Mouse (Mus musculus): ENCODE measurements around the gene Cpsf6.
"Not testable (repeated sequence)": the region's sequence is repeated elsewhere in the genome, so short reads cannot be mapped to it uniquely, and the experiment has no call there.

Cpsf6 gene

DNA sequence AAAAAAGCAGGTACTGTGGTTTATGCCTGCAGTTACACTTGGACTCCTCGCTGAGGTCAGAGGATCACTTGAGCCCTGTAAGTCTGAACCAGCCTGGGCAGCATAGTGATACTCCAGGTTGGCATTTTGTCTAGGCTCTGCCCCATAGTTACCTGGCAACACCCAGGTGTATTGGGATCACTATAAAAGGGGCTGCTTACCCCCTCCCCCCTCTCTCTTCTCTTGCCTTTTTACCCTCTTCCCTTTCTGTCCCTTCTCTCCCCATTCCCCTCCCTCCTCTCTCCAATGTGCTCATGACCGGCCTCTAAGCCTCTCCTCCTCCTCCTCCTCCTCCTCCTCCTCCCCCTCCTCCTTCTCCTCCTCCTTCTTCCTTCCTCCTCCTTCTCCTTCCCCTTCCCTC is 19.4 kb upstream of the Cpsf6 start:
- no peak for DNase-seq

GRCm38 (mm10) chr10:117398044-117398780 is 18.4 kb upstream of the Cpsf6 start:
- DNase-seq: no peak

DNA sequence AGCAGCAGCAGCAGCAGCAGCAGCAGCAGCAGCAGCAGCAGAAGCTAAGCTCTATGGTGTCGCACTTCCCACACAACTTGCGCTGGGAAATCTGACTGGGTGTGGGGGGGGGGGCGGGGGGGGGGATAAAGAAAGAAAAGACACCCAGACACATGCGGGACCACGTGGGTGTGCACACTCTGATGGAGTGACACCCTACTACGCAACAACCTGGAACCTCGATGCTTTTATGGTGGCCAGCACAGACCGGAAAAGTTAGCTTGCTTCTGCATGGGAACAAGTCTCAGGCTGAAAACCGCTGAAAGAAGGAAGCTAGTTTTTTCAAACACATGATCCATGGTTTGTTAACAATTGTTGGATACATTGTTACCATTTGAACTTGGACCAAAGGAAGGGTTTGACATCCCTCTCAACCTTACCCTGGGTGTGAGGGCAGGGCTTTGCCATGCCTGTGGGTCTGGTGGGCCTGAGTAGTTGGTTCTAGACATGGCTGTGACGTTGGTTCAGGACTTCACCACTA is 17.4 kb upstream of the Cpsf6 start:
- DNase-seq: no peak

DNA sequence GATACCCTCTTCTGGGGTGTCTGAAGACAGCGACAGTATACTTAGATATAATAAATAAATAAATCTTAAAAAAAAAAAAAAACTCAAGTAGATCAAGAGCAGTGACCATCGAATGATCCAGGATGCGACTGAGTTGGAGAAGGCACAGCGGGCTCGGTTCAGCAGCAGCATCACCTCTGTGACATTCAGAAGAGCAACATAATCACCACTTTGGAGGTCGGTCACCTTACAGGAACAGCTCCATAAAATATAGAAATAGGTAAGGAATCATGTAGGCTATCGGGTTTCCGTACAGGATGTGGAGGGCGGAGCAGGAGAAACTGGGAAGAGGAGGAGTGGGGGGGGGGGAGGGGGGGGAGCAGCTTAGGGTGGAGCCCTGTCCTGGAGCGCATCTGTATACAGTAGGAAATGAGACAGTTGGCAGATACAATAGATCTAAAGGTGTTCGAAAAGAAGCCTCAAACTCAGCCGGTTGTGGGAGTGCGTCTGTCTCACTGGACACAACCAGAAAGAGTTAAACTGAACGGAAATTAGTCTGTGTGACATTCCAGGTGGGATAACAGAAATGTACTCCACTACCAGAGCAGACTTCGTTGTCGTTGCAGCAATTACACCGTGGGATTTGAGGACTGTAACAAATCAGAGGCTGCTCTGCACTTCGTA is 16.7 kb upstream of the Cpsf6 start:
- no peak for DNase-seq

- DNase-seq: no peak
These were observed 16.0 kb upstream of the Cpsf6 start for GRCm38 (mm10) chr10:117395801-117396200.

DNA sequence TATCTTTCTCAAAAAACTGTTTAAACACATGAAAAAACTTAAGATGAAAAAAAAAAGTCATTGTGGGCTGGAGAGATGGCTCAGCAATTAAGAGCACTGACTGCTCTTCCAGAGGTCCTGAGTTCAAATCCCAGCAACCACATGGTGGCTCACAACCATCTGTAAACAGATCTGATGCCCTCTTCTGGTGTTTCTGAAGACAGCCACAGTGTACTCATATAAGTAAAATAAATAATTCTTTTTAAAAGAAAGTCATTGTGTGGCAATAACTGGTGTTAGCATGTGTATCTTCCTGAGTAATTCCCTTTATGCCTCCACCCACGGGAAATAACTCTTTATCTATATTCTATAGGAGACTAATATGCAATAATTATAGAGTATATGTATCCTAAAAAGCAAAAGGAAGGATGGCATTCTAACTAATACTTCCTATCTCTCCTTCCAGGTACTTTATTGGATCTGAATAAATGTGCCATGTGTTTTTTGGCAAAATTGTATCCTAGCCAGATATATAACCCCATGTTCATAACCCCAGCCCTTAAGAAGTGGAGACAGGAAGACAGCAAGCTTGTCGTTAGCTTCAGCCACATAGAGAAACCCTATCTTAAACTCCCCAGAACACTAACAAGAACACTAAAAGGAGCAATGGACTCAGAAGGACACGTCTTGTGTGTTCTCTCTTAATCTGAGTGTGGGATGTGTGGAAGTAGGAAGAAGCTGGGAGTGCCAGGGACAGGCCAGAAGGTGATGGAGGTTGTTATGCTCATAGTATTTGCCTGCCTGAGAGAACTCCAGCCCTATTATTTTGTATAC is 15.1 kb upstream of the Cpsf6 start:
- DNase-seq: no peak

GRCm38 (mm10) chr10:117393891-117394395 is 14.1 kb upstream of the Cpsf6 start:
- DNase-seq: no peak

DNA sequence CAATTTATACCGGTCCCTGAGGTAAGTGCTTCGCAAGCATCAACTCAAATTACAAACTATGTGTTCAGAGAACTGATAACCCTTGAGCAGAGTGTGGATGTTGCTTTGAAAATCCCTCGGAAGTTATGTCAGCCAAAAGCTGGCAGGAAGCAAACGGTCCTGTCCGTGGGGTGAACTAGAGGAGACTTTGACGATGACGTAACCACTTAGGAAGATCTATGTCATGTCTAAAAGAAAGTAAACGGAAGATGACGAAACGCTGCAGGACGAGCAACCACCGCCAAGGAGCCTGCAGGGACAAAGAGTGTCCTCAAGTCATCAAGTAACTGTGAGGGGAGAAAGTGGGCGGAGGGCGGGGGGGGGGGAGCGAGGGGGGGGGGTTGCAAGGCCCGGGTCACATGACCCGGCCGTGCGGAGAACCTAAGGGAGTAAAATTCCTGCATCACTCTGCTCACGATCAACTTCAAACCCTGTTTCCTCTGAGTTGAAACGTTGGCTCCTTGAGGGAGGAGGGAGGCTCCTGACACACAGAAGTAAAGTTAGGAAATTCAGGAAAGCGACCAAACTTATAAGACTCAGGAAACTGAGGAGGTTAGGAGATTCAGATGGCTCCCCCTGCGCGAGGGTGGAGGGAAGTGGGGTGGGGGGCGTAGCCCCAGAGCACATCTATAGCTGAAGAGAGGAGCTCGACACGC is 13.5 kb upstream of the Cpsf6 start:
- DNase-seq: no peak

DNA sequence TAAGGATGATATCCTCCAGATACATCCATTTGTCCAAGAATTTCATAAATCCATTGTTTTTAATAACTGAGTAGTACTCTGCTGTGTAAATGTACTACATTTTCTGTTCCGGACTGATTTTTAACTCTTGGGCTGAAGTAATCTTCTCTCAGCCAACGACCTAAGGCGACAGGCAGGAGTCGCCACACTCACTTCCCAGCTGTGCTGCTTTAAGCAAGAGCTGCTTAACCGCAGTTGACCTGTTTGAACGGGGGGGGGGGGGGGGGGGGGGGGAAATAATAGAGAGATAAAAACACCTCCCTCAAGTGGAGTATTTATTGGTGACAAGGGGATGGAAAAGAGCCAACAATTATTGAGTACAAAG is 13.0 kb upstream of the Cpsf6 start:
- no peak for DNase-seq

- DNase-seq: not testable (repeated sequence)
These were observed 12.6 kb upstream of the Cpsf6 start for GRCm38 (mm10) chr10:117392397-117392796.

- no peak for DNase-seq
These were observed 12.0 kb upstream of the Cpsf6 start for GRCm38 (mm10) chr10:117391801-117392200.

DNA sequence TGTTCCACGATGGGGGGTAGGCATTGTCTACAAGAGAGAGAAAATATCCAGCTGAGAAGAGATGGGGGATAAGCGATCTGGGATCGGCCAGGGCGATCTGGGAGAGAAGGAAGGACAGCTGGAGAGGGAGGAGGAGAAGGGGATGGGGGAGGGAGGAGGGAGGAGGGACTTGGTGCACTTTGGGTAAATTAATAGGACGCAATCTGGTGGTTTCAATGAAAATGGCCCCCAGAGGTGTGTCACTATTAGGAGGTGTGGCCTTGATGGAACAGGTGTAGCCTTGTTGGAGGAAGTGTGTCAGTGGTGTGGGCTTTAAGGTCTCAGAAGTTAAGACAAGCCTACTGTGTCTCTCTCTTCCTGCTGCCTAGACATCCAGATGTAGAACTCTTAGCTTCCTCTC is 11.2 kb upstream of the Cpsf6 start:
- DNase-seq: no peak

DNA sequence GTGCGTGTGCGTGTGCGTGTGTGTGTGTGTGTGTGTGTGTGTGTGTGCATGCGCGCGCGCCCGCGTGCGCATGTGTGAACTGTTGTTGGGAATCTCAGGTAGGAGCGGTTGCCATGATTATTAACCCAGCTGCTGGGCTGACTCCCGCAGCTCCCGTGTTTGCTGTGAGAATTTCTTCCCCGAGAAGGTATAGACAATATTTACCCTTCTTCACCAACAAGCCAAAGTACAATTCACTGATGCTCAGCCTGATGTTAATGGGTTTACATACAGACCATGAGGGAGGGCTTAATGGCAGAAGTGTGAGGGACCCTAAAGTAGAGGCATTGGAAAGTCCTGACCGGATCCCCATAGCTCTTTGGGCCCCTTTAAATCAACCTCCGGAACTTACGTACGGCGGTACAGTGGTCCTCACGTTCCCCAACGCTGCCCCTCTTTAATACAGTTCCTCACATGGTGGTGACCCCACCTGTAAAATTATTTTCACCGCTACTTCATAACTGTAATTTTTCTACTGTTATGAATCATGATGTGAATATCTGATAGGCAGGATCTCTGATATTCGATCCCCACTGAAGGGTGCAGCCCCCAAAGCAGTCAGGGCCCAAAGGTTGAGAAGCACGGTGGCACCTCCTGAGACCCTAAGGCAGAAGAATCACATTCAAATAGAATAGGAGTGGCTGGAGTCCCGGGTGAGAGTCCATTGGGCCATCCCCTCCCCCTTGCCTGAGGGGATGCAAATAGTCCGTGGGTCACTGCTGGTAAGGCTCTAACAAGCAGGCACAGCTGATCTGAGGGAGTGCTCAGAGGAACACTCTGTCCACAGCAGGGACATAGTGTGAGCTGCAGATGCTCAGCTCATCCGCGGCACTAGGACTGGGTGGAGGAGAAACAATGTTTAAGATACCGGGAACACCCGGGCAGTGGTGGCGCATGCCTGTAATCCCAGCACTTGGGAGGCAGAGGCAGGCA is 10.4 kb upstream of the Cpsf6 start:
- DNase-seq: no peak

DNA sequence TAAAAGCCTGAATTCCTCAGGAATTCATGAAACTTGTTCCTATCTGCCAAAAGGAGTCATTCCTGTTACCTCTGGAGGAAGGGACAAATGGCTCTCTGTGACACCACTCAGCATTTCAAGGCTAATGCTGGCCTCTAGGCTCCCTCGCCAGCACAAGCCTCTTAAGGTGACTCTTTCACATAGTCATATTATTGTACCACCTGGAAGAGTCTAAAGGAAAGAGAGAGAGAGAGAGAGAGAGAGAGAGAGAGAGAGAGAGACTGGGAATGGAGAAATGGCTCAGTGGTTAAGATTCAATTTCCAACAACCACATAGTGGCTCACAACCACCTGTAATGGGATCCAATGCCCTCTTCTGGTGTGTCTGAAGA is 9.5 kb upstream of the Cpsf6 start:
- no peak for DNase-seq

DNA sequence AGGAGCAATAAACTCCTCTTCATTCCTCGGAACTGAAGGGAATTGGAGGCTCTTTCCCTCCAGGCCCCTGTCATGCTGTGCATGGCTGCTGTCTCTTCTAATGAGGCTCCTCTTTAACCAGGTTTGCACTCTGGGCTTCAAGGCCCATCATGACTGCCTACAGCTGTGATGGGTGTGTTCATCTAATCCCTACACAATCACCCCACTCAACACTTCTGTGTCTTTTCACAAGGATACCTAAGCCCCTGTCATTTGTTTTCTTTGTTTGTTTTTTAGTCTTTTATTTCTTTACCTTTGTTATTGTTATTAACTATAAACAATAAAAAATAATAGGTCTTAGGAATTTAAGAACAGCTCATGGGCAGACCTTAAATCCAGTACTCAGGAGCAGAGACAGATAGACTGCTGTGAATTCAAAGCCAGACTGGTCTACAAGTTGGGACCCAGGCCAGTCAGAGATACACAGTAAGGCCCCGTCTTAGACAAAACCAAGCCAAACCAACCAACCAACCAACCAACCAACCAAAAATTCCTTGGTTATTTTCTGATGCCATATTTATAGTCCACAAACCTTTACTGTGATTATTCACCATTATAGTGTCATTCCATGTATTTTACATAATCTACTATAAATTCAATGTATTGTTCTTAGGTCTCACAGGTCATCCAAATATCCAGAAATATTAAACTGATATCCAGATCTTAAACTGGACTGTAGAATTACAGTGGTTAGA is 9.0 kb upstream of the Cpsf6 start:
- no peak for DNase-seq

- DNase-seq: not testable (repeated sequence)
These were observed 8.3 kb upstream of the Cpsf6 start for GRCm38 (mm10) chr10:117387961-117388636.

DNA sequence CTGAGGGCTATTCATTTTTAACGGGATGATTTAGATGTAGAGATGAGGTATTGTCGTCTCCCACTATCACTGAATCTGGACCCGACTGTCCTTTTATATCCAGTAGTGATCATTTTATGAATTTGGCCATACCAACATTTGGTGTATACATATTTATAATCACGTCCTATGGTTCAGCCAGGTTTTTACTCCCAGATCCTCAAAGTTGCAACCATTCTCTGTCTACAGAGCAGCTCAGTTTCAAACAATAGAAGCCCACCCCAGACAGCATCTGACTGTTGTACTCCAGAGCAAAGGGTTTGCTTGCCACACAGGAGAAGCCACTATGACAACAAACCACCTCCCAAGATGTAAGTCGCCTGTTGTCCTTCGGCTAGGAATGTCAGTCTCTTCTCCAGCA is 7.2 kb upstream of the Cpsf6 start:
- DNase-seq: no peak

GRCm38 (mm10) chr10:117386261-117386660 is 6.4 kb upstream of the Cpsf6 start:
- no peak for DNase-seq

DNA sequence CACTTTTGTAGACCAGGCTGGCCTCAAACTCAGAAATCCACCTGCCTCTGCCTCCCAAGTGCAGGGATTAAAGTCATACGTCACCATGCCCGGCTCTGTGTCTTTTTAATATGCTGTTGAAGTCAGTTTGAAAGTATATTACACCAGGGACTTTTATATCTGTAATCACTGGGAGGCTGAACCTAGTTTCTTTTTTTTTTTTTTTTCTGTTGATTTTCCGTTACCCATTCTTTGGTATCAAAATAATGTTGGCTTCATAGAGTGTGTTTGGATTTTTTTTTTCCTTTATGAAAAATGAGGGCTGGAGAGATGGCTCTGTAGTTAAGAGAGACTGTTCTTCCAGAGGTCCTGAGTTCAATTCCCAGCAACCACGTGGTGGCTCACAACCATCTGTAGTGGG is 5.6 kb upstream of the Cpsf6 start:
- no peak for DNase-seq

- no peak for DNase-seq
These were observed 5.2 kb upstream of the Cpsf6 start for GRCm38 (mm10) chr10:117385086-117385430.

Measured in cerebellum, adult 11-12 months (tissue).